Mouse (Mus musculus): ENCODE data around the gene Prkag1.
A peak's percentile ranks its signal among the peaks of the same experiment; 100 is the strongest.

Prkag1 gene

GRCm38 (mm10) chr15:98830736-98831683, at the start of gene Prkag1:
Gene Prkag1, minus strand, starts transcription at chr15:98831521.
- DNase-seq, result peak; percentile 95

- DNase-seq, result no peak
Measured at GRCm38 (mm10) chr15:98877331-98877730, 46.0 kb upstream of the Prkag1 start.

GRCm38 (mm10) chr15:98871916-98872888, 40.9 kb upstream of the Prkag1 start:
- DNase-seq, result peak; percentile 81 to 88

- peak in 1 of 2 experiments; percentile 44 for DNase-seq
Measured at GRCm38 (mm10) chr15:98871070-98871915, 40.0 kb upstream of the Prkag1 start, which contains the start of gene Kmt2d. Gene Kmt2d, minus strand, starts transcription at chr15:98871204.

GRCm38 (mm10) chr15:98870179-98871069, 39.1 kb upstream of the Prkag1 start:
- DNase-seq, result peak in 1 of 2 experiments; percentile 45

GRCm38 (mm10) chr15:98869342-98870178, 38.2 kb upstream of the Prkag1 start:
- no peak for DNase-seq

GRCm38 (mm10) chr15:98868346-98869063, 37.2 kb upstream of the Prkag1 start:
- no peak for DNase-seq

- peak; percentile 48 to 66 for DNase-seq
Measured at GRCm38 (mm10) chr15:98867321-98867720, 36.0 kb upstream of the Prkag1 start.

- DNase-seq, result no peak
Measured at GRCm38 (mm10) chr15:98866501-98866900, 35.2 kb upstream of the Prkag1 start.

GRCm38 (mm10) chr15:98865771-98866170, 34.5 kb upstream of the Prkag1 start:
- no peak for DNase-seq

GRCm38 (mm10) chr15:98864951-98865350, 33.6 kb upstream of the Prkag1 start:
- DNase-seq, result no peak

GRCm38 (mm10) chr15:98863451-98863958, 32.2 kb upstream of the Prkag1 start:
- DNase-seq, result no peak

- DNase-seq, result no peak
Measured at GRCm38 (mm10) chr15:98861701-98862410, 30.5 kb upstream of the Prkag1 start.

GRCm38 (mm10) chr15:98860921-98861320, 29.6 kb upstream of the Prkag1 start:
- DNase-seq, result no peak

GRCm38 (mm10) chr15:98859319-98860043, 28.2 kb upstream of the Prkag1 start:
- DNase-seq, result no peak

- no peak for DNase-seq
Measured at GRCm38 (mm10) chr15:98854214-98854613, 22.9 kb upstream of the Prkag1 start.

- no peak for DNase-seq
Measured at GRCm38 (mm10) chr15:98853161-98853937, 22.0 kb upstream of the Prkag1 start.
